Mouse (Mus musculus): ENCODE data around the gene Ostm1. TPM values are rescaled to one million over a fixed set of nuclear protein-coding genes. Genes with fewer than 3 reads are reported as not detected.

Gene Ostm1
- total and polyA plus RNA-seq, 2 experiments from 2014 or later: 13.8 to 20.2 TPM

GRCm38 (mm10) chr10:42723275-42724232 is 139.9 kb downstream of the Ostm1 start:
- Histone ChIP-seq H3K4me2 (ENCODE audit: low read depth, low read length) (no peak overlapping the region), H3K4me1 (ENCODE audit: control insufficient read depth, insufficient read depth) (no peaks in the 10 kb centered on the region), H3K4me3 (ENCODE audit: low read depth, low read length) (no peak overlapping the region), H3K9ac (replicated peaks; ENCODE audit: low read depth, low read length) (no peak overlapping the region), H3K9me3 (replicated peaks; ENCODE audit: control insufficient read depth, low read length) (no peaks in the 10 kb centered on the region), H3K27ac (ENCODE audit: low read depth) (no peak overlapping the region), H3K27me3 (ENCODE audit: control insufficient read depth, insufficient read depth, low read length) (no peaks in the 10 kb centered on the region), H3K36me3 (replicated peaks; ENCODE audit: control insufficient read depth, insufficient read depth, low read length) (no peaks in the 10 kb centered on the region)
- ATAC-seq (ENCODE audit: insufficient read depth, low read depth) (no peak), DNase-seq (ENCODE audit: low spot score) (no peak)
- TF ChIP-seq EP300 (IDR thresholded peaks at IDR 0.05; ENCODE audit: low read depth) (no peak), CTCF (IDR thresholded peaks at IDR 0.05; ENCODE audit: low read depth) (no peak)
- WGBS: 77% methylated on average over 13 of the region's 13 CpGs

GRCm38 (mm10) chr10:42729607-42730006 is 146.0 kb downstream of the Ostm1 start:
- WGBS: 49% methylated on average over 2 of the region's 2 CpGs

GRCm38 (mm10) chr10:42734546-42735060 is 151.0 kb downstream of the Ostm1 start:
- 46% methylated on average over 5 of the region's 5 CpGs for WGBS
- no peaks in the 10 kb centered on the region for H3K4me1 ChIP-seq (ENCODE audit: control insufficient read depth, insufficient read depth)
- TF ChIP-seq CTCF (IDR thresholded peaks at IDR 0.05; ENCODE audit: low read depth): peak; percentile 54
- no peak for TF ChIP-seq EP300 (IDR thresholded peaks at IDR 0.05; ENCODE audit: low read depth)
- no peaks in the 10 kb centered on the region for H3K27me3 ChIP-seq (ENCODE audit: control insufficient read depth, insufficient read depth, low read length)
- H3K27ac ChIP-seq (ENCODE audit: low read depth): no peak overlapping the region
- H3K9ac ChIP-seq (replicated peaks; ENCODE audit: low read depth, low read length): no peak overlapping the region
- no peak for ATAC-seq (ENCODE audit: insufficient read depth, low read depth)
- no peak overlapping the region for H3K4me3 ChIP-seq (ENCODE audit: low read depth, low read length)
- 0 out of 2 replicates have a peak, but pooled peaks cover 4% of the 10 kb centered on the region for H3K9me3 ChIP-seq (replicated peaks; ENCODE audit: control insufficient read depth, low read length)
- DNase-seq (ENCODE audit: low spot score): peak; percentile 55
- no peak overlapping the region for H3K4me2 ChIP-seq (ENCODE audit: low read depth, low read length)
- no peaks in the 10 kb centered on the region for H3K36me3 ChIP-seq (replicated peaks; ENCODE audit: control insufficient read depth, insufficient read depth, low read length)

More at GRCm38 (mm10) chr10:42729607-42730006, 146.0 kb downstream of the Ostm1 start:
- no peak for TF ChIP-seq CTCF (IDR thresholded peaks at IDR 0.05; ENCODE audit: low read depth)
- TF ChIP-seq EP300 (IDR thresholded peaks at IDR 0.05; ENCODE audit: low read depth): no peak
- Histone ChIP-seq H3K9me3 (replicated peaks; ENCODE audit: control insufficient read depth, low read length) (0 out of 2 replicates have a peak, but pooled peaks cover 4% of the 10 kb centered on the region), H3K4me2 (ENCODE audit: low read depth, low read length) (no peak overlapping the region), H3K4me3 (ENCODE audit: low read depth, low read length) (no peak overlapping the region), H3K4me1 (ENCODE audit: control insufficient read depth, insufficient read depth) (no peaks in the 10 kb centered on the region), H3K27me3 (ENCODE audit: control insufficient read depth, insufficient read depth, low read length) (no peaks in the 10 kb centered on the region), H3K36me3 (replicated peaks; ENCODE audit: control insufficient read depth, insufficient read depth, low read length) (no peaks in the 10 kb centered on the region), H3K9ac (replicated peaks; ENCODE audit: low read depth, low read length) (no peak overlapping the region), H3K27ac (ENCODE audit: low read depth) (no peak overlapping the region)
- no peak for DNase-seq (ENCODE audit: low spot score)
- ATAC-seq (ENCODE audit: insufficient read depth, low read depth): no peak

- Histone ChIP-seq H3K27me3 (ENCODE audit: control insufficient read depth, insufficient read depth, low read length) (no peaks in the 10 kb centered on the region), H3K4me2 (ENCODE audit: low read depth, low read length) (no peak overlapping the region), H3K9me3 (replicated peaks; ENCODE audit: control insufficient read depth, low read length) (no peaks in the 10 kb centered on the region), H3K36me3 (replicated peaks; ENCODE audit: control insufficient read depth, insufficient read depth, low read length) (no peaks in the 10 kb centered on the region), H3K9ac (replicated peaks; ENCODE audit: low read depth, low read length) (no peak overlapping the region), H3K27ac (ENCODE audit: low read depth) (no peak overlapping the region), H3K4me1 (ENCODE audit: control insufficient read depth, insufficient read depth) (no peaks in the 10 kb centered on the region), H3K4me3 (ENCODE audit: low read depth, low read length) (no peak overlapping the region)
- no peak for TF ChIP-seq CTCF (IDR thresholded peaks at IDR 0.05; ENCODE audit: low read depth)
- no peak for TF ChIP-seq EP300 (IDR thresholded peaks at IDR 0.05; ENCODE audit: low read depth)
- WGBS: 64% methylated on average over 10 of the region's 10 CpGs
- no peak for DNase-seq (ENCODE audit: low spot score)
- ATAC-seq (ENCODE audit: insufficient read depth, low read depth): no peak
Observed at GRCm38 (mm10) chr10:42751813-42752212, 168.2 kb downstream of the Ostm1 start.

Other genes starting within 250 kb of the Ostm1 start
- 23.6 and 24.7 TPM in 2 replicates for gene Afg1l, start 105.3 kb upstream of the Ostm1 start, total RNA-seq (2014; rRNA removed; ENCODE audit: low replicate concordance)
- 21.8 and 23.2 TPM in 2 replicates for gene Afg1l, start 105.3 kb upstream of the Ostm1 start, polyA plus RNA-seq (2015; fragmentation: Nextera tagmentation; extraction: Ambion mirVana)
- gene Snx3, start 81.8 kb upstream of the Ostm1 start, total RNA-seq (2014; rRNA removed; ENCODE audit: low replicate concordance): 123 and 125 TPM in 2 replicates
- gene Snx3, start 81.8 kb upstream of the Ostm1 start, polyA plus RNA-seq (2015; fragmentation: Nextera tagmentation; extraction: Ambion mirVana): 285 and 299 TPM in 2 replicates
- gene Nr2e1, start 190 bp upstream of the Ostm1 start, total RNA-seq (2014; rRNA removed; ENCODE audit: low replicate concordance): not detected in 2 replicates
- gene Nr2e1, start 190 bp upstream of the Ostm1 start, polyA plus RNA-seq (2015; fragmentation: Nextera tagmentation; extraction: Ambion mirVana): not detected in 2 replicates
- 14.3 and 15.5 TPM in 2 replicates for gene Sec63, start 177.7 kb downstream of the Ostm1 start, total RNA-seq (2014; rRNA removed; ENCODE audit: low replicate concordance)
- gene Sec63, start 177.7 kb downstream of the Ostm1 start, polyA plus RNA-seq (2015; fragmentation: Nextera tagmentation; extraction: Ambion mirVana): 10.9 and 11.0 TPM in 2 replicates